Mouse (Mus musculus): ENCODE results near the gene Hist2h2aa2.

- TF ChIP-seq CTCF (IDR thresholded peaks at IDR 0.05 in 2 of 3, conservative IDR thresholded peaks at IDR 0.05 in 1 of 3; ENCODE audit: control insufficient read depth in 1 of 3, insufficient read depth in 1 of 3, low read depth in 2 of 3, low read length in 3 of 3, poor library complexity in 1 of 3, severe bottlenecking in 1 of 3), result no peak
- no peak for TF ChIP-seq ETS1 (IDR thresholded peaks at IDR 0.05; ENCODE audit: low read depth, low read length)
- no peak for TF ChIP-seq GABPA (IDR thresholded peaks at IDR 0.05; ENCODE audit: low read depth, low read length)
- no peak for TF ChIP-seq ZC3H11A (IDR thresholded peaks at IDR 0.05; ENCODE audit: low read depth, low read length)
- TF ChIP-seq POLR2A (IDR thresholded peaks at IDR 0.05; ENCODE audit: control insufficient read depth in 1 of 2, insufficient read depth in 1 of 2, low read depth in 1 of 2, low read length in 2 of 2, poor library complexity in 1 of 2), result no peak
- no peak for TF ChIP-seq ZKSCAN1 (IDR thresholded peaks at IDR 0.05; ENCODE audit: low read depth, low read length)
- no peak for TF ChIP-seq RAD21 (IDR thresholded peaks at IDR 0.05; ENCODE audit: low read depth, low read length)
- no peak for TF ChIP-seq MAZ (IDR thresholded peaks at IDR 0.05; ENCODE audit: low read depth, low read length)
- TF ChIP-seq MXI1 (IDR thresholded peaks at IDR 0.05; ENCODE audit: low read depth, low read length), result no peak
- no peak for TF ChIP-seq ZNF384 (IDR thresholded peaks at IDR 0.05; ENCODE audit: low read depth, low read length)
- no peak for TF ChIP-seq MEF2A (IDR thresholded peaks at IDR 0.05; ENCODE audit: extremely low read depth, insufficient replicate concordance, low read depth, low read length, poor library complexity, severe bottlenecking)
- no peak for TF ChIP-seq CHD2 (IDR thresholded peaks at IDR 0.05; ENCODE audit: low read length)
- TF ChIP-seq BHLHE40 (IDR thresholded peaks at IDR 0.05; ENCODE audit: borderline replicate concordance, low read depth, low read length), result no peak
Measured at GRCm38 (mm10) chr3:96228828-96229227, 11.2 kb downstream of the Hist2h2aa2 start.

Data from MEL (cell line).